Mouse (Mus musculus) limb, embryonic 12.5 days (tissue): ENCODE measurements around the gene Rtkn2. TPM values are rescaled to one million over a fixed set of nuclear protein-coding genes. Genes with fewer than 3 reads are reported as not detected.

Source experiments
- ATAC-seq: fragments of 200-750 bp; cut with Nextera tagmentation; 2 replicates; pipeline ENCODE4 v1.8.0; 2017; ENCODE audit warnings: low read depth, moderate TSS enrichment; ENCODE audit not compliant: insufficient number of reproducible peaks, insufficient read depth, low FRiP score, low TSS enrichment
- H3K27ac ChIP-seq: fragments of 300-500 bp; sonication (generic); 2 replicates; pipeline ENCODE4 v1.5.1; 2016; ENCODE audit warnings: mild to moderate bottlenecking, moderate library complexity
- H3K27me3 ChIP-seq: fragments of 300-500 bp; sonication (generic); 2 replicates; pipeline ENCODE4 v1.6.1; 2016; ENCODE audit warnings: mild to moderate bottlenecking, moderate library complexity
- H3K36me3 ChIP-seq: fragments of 300-500 bp; sonication (generic); 2 replicates; pipeline ENCODE4 v1.6.1; 2016; ENCODE audit warnings: mild to moderate bottlenecking, moderate library complexity
- H3K4me1 ChIP-seq: fragments of 300-500 bp; sonication (generic); replicated peaks from 2 replicates; pipeline ENCODE4 v1.6.1; 2016
- H3K4me2 ChIP-seq: fragments of 300-500 bp; sonication (generic); 2 replicates; pipeline ENCODE4 v1.6.1; 2016; ENCODE audit warnings: mild to moderate bottlenecking, moderate library complexity
- H3K4me3 ChIP-seq: fragments of 300-500 bp; sonication (generic); replicated peaks from 2 replicates; pipeline ENCODE4 v1.5.1; 2016; ENCODE audit warnings: mild to moderate bottlenecking
- H3K9ac ChIP-seq: fragments of 300-500 bp; sonication (generic); replicated peaks from 2 replicates; pipeline ENCODE4 v1.6.1; 2016; ENCODE audit warnings: mild to moderate bottlenecking, moderate library complexity
- H3K9me3 ChIP-seq: fragments of 300-500 bp; sonication (generic); 2 replicates; pipeline ENCODE4 v1.6.1; 2016; ENCODE audit warnings: mild to moderate bottlenecking, moderate library complexity
- WGBS: fragments of 180-500 bp; shearing (Covaris S2); methylation state at CpG from one replicate; pipeline ENCODE4 v1.1.7; 2016; 5-methylcytosine and 5-hydroxymethylcytosine counted together
- polyA plus RNA-seq: library from polyadenylated mRNA; unstranded; fragments of >200 nt; fragmentation: Nextera tagmentation; extraction: Ambion mirVana; gene quantifications from 2 replicates; pipeline ENCODE4 v1.2.1, GENCODE M21; 2016

Rtkn2 gene
- polyA plus RNA-seq, 1 experiment from 2014 or later, result 14.6 TPM

DNA sequence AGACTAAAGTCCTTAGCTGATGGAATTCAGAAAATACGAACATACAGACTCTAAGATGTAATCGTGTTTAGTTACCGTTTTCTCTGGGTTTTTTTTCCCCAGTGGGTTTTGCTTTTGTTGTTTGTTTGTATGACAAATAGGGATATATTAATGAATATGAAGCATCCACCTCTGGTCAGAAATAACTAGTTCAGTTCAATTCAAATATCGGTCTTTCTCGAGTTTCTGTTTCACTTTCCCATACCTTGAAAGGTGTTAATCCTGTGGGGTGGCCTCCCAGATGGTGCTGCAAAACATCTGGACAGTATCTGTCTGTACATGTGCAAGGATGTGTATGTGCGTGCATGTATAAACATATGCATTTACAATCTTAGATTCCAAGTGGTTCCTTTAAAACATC lies 61.0 kb downstream of the Rtkn2 start:
- Histone ChIP-seq H3K9ac (no peak overlapping the region), H3K27ac (no peak overlapping the region), H3K36me3 (peaks cover 13% of the 10 kb centered on the region; the same call in 1 of the 2 replicates), H3K4me2 (no peak overlapping the region), H3K4me1 (no peaks in the 10 kb centered on the region; the same call in 1 of the 2 replicates), H3K27me3 (no peaks in the 10 kb centered on the region), H3K9me3 (peaks cover 3% of the 10 kb centered on the region; the same call in 1 of the 2 replicates), H3K4me3 (no peak overlapping the region)
- no peak for ATAC-seq
- 78% methylated on average over 6 of the region's 6 CpGs for WGBS

DNA sequence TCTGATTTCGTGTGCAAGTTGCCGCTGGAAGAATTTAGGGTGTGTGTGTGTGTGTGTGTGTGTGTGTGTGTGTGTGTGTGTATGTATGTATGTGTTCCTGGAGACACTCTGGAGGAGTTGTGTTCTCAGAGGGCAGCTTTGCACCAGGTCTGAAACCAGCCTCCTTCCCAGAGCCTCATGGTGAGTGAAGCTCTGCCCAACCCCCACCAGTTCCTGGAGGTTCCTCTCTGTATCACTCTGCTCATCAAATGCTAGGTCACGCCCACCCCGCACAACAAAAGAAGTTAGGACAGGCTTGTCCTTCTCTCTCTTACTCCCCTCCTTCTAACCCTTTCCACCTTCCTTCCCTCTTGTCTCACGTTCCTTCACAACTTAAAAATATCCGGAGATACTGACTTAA lies 64.6 kb downstream of the Rtkn2 start:
- H3K36me3 ChIP-seq, result peaks cover 7% of the 10 kb centered on the region; the same call in 1 of the 2 replicates
- no peak overlapping the region for H3K27ac ChIP-seq
- H3K4me1 ChIP-seq, result no peaks in the 10 kb centered on the region
- no peaks in the 10 kb centered on the region for H3K27me3 ChIP-seq
- no peaks in the 10 kb centered on the region for H3K9me3 ChIP-seq
- H3K4me3 ChIP-seq, result no peak overlapping the region
- H3K9ac ChIP-seq, result no peak overlapping the region
- WGBS, result 40% methylated on average over 6 of the region's 6 CpGs
- H3K4me2 ChIP-seq, result no peak overlapping the region
- ATAC-seq, result no peak

DNA sequence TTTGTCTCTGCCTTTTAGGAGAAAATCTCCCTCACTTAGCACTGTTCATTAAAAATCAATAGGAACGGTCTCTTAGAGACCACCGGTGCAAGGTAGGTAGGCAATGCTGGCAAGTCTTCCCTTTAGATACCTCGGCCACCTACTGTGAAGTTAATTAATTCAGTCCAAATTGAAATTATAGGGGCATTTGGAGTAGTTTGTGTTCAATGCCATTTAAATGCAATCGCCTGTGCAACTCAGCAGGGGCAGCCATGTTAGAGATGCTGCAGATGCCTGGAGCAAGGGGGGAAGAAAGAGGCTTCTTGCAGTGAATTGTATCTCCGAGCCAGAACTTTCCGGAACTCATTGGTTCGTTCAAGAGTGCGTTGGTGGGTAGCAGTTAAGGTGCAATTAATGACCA lies 65.5 kb downstream of the Rtkn2 start:
- ATAC-seq, result no peak
- H3K4me1 ChIP-seq, result no peaks in the 10 kb centered on the region
- peaks cover 7% of the 10 kb centered on the region; the same call in 1 of the 2 replicates for H3K36me3 ChIP-seq
- H3K4me2 ChIP-seq, result no peak overlapping the region
- no peak overlapping the region for H3K4me3 ChIP-seq
- WGBS, result 84% methylated on average over 8 of the region's 8 CpGs
- no peaks in the 10 kb centered on the region for H3K9me3 ChIP-seq
- no peaks in the 10 kb centered on the region for H3K27me3 ChIP-seq
- no peak overlapping the region for H3K9ac ChIP-seq
- no peak overlapping the region for H3K27ac ChIP-seq

GRCm38 (mm10) chr10:68048641-68049305 lies 69.4 kb downstream of the Rtkn2 start:
- Histone ChIP-seq H3K9ac (no peak overlapping the region), H3K36me3 (no peaks in the 10 kb centered on the region), H3K9me3 (0 out of 2 replicates have a peak, but pooled peaks cover 5% of the 10 kb centered on the region), H3K4me3 (no peak overlapping the region), H3K27me3 (no peaks in the 10 kb centered on the region), H3K4me1 (no peaks in the 10 kb centered on the region), H3K4me2 (no peak overlapping the region), H3K27ac (no peak overlapping the region)
- WGBS, result 82% methylated on average over 8 of the region's 8 CpGs
- no peak for ATAC-seq

- Histone ChIP-seq H3K9me3 (0 out of 2 replicates have a peak, but pooled peaks cover 5% of the 10 kb centered on the region), H3K4me1 (no peaks in the 10 kb centered on the region), H3K9ac (no peak overlapping the region), H3K36me3 (no peaks in the 10 kb centered on the region), H3K4me2 (no peak overlapping the region), H3K27me3 (no peaks in the 10 kb centered on the region), H3K27ac (no peak overlapping the region), H3K4me3 (no peak overlapping the region)
- no peak for ATAC-seq
- WGBS, result 90% methylated on average over 13 of the region's 13 CpGs
These were observed 71.5 kb downstream of the Rtkn2 start for GRCm38 (mm10) chr10:68050882-68051281.

- no peak for ATAC-seq
- Histone ChIP-seq H3K36me3 (no peaks in the 10 kb centered on the region), H3K4me2 (no peak overlapping the region), H3K9ac (no peak overlapping the region), H3K4me1 (no peaks in the 10 kb centered on the region), H3K4me3 (no peak overlapping the region), H3K27ac (no peak overlapping the region), H3K27me3 (no peaks in the 10 kb centered on the region), H3K9me3 (0 out of 2 replicates have a peak, but pooled peaks cover 5% of the 10 kb centered on the region)
- 89% methylated on average over 14 of the region's 14 CpGs for WGBS
These were observed 72.1 kb downstream of the Rtkn2 start for GRCm38 (mm10) chr10:68051316-68051933.

- no peaks in the 10 kb centered on the region for H3K36me3 ChIP-seq
- H3K27me3 ChIP-seq, result no peaks in the 10 kb centered on the region
- no peak overlapping the region for H3K4me3 ChIP-seq
- 88% methylated on average over 8 of the region's 8 CpGs for WGBS
- H3K4me2 ChIP-seq, result no peak overlapping the region
- no peak overlapping the region for H3K27ac ChIP-seq
- no peak overlapping the region for H3K9ac ChIP-seq
- H3K9me3 ChIP-seq, result 0 out of 2 replicates have a peak, but pooled peaks cover 5% of the 10 kb centered on the region
- H3K4me1 ChIP-seq, result no peaks in the 10 kb centered on the region
- ATAC-seq, result no peak
These were observed 72.9 kb downstream of the Rtkn2 start for GRCm38 (mm10) chr10:68052307-68052706.

DNA sequence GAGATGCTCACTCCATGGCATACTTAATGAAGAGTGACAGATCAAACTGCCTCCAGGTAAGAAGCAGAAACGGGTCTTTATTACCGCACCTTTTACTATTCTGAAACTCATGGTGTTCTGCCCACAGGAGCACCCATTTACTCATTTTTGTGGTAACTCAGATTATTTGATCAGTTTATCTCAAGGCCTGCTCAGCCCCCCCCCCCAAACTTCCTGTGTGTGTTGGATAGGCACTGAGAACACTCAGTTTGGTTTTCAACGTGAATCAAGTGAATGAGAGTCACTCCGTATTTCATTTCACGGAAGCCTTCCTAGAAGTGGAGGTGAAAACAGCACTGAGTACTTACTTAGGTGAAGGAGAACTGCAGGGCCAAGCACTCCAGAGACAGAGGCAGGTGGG lies 74.8 kb downstream of the Rtkn2 start:
- Histone ChIP-seq H3K4me3 (no peak overlapping the region), H3K27me3 (no peaks in the 10 kb centered on the region), H3K9ac (no peak overlapping the region), H3K36me3 (no peaks in the 10 kb centered on the region), H3K9me3 (0 out of 2 replicates have a peak, but pooled peaks cover 5% of the 10 kb centered on the region), H3K4me2 (no peak overlapping the region), H3K27ac (no peak overlapping the region), H3K4me1 (no peaks in the 10 kb centered on the region; the same call in 1 of the 2 replicates)
- 89% methylated on average over 5 of the region's 5 CpGs for WGBS
- ATAC-seq, result no peak

GRCm38 (mm10) chr10:68054706-68055105 lies 75.3 kb downstream of the Rtkn2 start:
- Histone ChIP-seq H3K36me3 (no peaks in the 10 kb centered on the region), H3K9me3 (0 out of 2 replicates have a peak, but pooled peaks cover 5% of the 10 kb centered on the region), H3K27me3 (no peaks in the 10 kb centered on the region), H3K9ac (no peak overlapping the region), H3K4me3 (no peak overlapping the region), H3K4me2 (no peak overlapping the region), H3K27ac (no peak overlapping the region), H3K4me1 (no peaks in the 10 kb centered on the region; the same call in 1 of the 2 replicates)
- 90% methylated on average over 6 of the region's 6 CpGs for WGBS
- no peak for ATAC-seq

- 93% methylated on average over 3 of the region's 3 CpGs for WGBS
- Histone ChIP-seq H3K9me3 (no peaks in the 10 kb centered on the region), H3K27me3 (no peaks in the 10 kb centered on the region), H3K4me1 (peaks cover 5% of the 10 kb centered on the region; the same call in 1 of the 2 replicates), H3K36me3 (no peaks in the 10 kb centered on the region), H3K4me3 (no peak overlapping the region), H3K9ac (no peak overlapping the region), H3K4me2 (no peak overlapping the region), H3K27ac (no peak overlapping the region)
- ATAC-seq, result no peak
These were observed 78.5 kb downstream of the Rtkn2 start for GRCm38 (mm10) chr10:68057841-68058240.

DNA sequence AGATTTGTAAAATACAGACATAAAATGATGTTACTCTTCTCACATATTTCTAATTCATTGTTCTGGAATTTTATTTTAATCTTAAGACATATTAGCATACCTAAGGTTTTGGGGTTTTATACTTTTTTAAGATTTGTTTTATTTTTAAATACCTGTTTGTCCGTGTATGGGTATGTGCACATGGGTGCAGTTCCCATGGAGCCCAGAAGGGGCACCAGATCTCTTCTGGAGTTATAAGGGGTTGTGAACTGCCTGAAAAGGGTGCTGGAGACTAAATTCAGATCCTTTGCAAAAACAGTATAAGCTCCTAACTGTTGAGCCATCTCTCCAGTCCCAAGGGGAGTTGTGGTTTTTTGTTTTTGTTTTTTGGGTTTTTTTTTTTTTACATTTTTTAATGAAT lies 79.0 kb downstream of the Rtkn2 start:
- H3K4me1 ChIP-seq, result peaks cover 5% of the 10 kb centered on the region; the same call in 1 of the 2 replicates
- H3K36me3 ChIP-seq, result no peaks in the 10 kb centered on the region
- no peak overlapping the region for H3K27ac ChIP-seq
- no peaks in the 10 kb centered on the region for H3K27me3 ChIP-seq
- no peak overlapping the region for H3K4me2 ChIP-seq
- no peak overlapping the region for H3K9ac ChIP-seq
- no peak for ATAC-seq
- no peaks in the 10 kb centered on the region for H3K9me3 ChIP-seq
- WGBS, result 90% methylated on average over 1 of the region's 1 CpGs
- H3K4me3 ChIP-seq, result no peak overlapping the region
